Mouse (Mus musculus): ENCODE results near the gene Tspan12.

Tspan12 gene

DNA sequence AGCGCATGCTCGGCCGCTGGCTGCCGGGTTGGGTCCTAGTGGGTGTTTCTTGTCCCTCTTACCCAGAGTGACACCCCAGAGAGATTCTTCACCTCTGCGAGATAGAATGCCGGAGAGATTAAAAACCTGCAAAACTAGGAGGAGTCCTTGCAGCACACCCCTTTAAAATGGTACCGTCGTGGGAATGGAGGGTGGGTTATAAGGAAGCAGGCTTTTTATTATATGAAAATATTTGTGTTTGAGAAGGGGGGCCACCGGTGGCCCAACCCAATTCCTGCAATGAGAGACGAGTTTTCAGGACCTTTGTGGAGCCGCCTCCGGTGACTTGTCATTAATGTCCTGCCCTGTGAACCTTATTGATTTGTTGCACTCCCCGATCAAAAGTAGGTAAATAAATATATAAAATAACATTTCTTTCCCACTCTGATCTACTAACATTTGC lies at the start of gene Tspan12:
Tspan12 (minus strand) TSS at position 172 of the 442 bp plus-strand sequence.
- no peak for TF ChIP-seq GATA4 (IDR thresholded peaks at IDR 0.05; ENCODE audit: insufficient replicate concordance, low read length)

DNA sequence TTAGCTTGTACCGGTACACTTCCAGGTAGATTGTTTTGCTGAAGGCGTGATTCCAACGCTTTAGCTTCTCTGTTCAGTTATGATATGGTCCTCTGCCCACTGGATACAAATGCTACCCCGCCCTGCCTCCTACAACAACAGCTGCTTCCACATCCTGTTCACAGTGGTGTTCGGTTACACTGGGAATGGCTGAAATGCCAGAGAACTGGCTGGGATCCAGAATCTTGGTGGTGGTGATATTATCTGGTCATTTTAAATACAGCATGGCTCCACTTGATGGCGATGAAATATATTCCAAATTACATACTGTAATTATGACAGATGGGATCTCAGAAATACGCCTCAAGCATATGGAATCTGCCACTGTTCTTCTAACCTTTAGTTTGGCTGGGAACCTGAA lies 42.1 kb upstream of the Tspan12 start:
- TF ChIP-seq GATA4 (IDR thresholded peaks at IDR 0.05; ENCODE audit: insufficient replicate concordance, low read length) = no peak

DNA sequence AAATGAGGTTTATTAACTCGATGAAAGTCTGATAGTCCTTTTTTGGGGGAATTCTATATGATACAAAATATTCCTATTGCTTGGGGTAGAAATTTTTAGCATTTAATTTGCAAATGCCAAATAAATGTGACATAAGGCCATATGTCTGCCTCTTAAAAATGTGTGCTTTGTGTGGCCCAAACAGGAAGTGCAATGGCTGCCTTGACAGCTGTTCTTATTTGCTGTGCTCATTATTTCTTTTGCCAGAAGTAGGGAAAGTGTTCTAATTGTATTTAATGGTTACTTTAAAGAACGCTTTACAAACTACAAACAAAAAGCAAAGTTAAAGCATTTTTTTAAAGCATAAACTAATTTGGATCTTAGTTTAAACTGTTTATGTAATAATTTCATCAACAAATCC lies 36.8 kb upstream of the Tspan12 start:
- no peak for TF ChIP-seq GATA4 (IDR thresholded peaks at IDR 0.05; ENCODE audit: insufficient replicate concordance, low read length)

DNA sequence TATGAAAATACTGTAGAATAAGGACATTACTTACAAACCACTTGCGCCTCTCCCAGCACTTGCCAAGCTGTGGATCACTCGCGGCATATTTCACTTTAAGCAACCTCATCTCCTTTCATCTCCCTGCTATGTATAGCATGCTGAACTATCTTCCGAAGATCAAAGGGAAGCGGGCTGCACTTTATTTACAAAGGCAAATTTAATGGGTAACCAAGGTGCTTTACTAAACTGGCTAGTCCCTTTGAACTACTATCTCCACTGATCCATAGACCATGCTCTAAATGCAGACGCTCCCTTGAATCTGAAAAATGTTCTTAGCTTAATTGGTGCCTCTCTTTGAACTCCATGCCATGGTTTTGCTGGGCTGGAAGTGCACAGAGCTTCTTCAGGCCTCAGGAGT lies 27.2 kb upstream of the Tspan12 start:
- no peak for TF ChIP-seq GATA4 (IDR thresholded peaks at IDR 0.05; ENCODE audit: insufficient replicate concordance, low read length)

DNA sequence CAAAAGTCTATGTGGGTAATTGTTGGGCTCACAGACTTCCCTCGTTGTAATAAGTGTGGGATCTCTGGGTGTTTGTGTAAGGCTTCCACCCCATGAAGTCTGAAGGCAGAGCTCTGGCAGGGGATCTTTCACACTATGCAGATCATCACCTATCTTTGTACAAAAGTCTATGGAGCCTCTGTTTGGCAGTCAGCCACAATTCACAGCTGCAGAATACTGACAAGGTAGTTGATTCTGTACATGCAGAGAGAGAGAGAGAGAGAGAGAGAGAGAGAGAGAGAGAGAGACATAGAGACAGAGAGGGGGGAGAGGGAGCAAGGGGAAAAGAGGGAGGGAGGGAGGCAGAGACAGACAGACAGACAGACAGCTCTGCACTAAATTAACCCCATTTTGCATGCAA lies 15.0 kb upstream of the Tspan12 start:
- no peak for TF ChIP-seq GATA4 (IDR thresholded peaks at IDR 0.05; ENCODE audit: insufficient replicate concordance, low read length)

DNA sequence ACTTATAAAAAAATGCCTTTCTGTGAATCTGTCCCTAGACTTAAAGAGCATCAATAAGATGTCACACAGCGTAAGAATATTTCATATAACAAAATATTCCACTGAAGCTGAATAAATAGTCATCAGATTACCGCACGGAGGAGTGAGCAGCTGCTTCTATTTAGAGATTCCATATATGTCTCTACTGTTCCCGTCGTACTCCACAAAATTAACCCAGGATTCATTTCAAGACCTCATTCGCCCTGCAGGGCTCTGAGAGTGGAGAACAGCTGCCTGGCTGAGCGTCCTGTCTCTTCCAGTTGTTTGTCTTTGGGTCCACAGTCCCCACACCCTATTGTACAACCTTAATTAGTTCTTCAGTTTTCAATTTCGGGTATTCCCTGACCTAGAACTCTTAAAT lies 11.9 kb upstream of the Tspan12 start:
- TF ChIP-seq GATA4 (IDR thresholded peaks at IDR 0.05; ENCODE audit: insufficient replicate concordance, low read length) = no peak

DNA sequence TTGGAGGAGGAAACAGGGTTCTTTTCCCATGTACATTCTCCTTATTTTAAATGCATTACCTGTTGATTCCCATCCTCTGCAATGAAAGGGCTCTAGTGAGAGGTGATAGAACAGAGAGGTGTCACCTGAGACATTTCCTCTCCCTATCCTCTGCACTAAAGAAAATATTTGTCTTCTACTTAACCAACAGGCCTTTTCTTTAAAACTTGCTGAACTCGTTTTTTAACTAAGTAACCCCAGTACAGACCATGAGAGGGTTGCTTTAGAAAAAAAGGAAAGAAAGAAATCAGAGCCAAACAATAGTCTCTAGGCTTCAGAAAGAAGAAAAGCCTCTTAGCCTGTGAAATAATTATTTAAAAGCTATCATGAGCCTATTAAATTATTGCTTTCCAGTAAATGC lies 11.2 kb upstream of the Tspan12 start:
- no peak for TF ChIP-seq GATA4 (IDR thresholded peaks at IDR 0.05; ENCODE audit: insufficient replicate concordance, low read length)

DNA sequence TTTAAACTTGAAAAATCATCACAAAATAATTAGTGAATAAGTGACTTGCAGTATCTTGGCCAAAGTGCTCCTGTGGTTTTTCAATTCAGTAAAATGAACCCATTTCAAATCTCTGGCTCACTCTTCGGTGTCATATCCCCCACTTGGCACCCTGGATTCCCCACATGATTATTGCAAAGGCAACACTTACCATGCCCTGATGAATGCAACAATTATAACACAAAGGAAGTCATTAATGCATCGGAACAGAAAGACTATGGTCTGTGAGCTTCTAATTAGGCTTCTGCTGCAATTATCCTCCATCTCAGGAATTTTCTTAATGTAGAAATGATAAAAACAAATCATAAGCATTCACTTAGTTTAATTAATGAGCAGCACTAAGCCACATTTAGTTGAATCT lies 9.0 kb upstream of the Tspan12 start:
- no peak for TF ChIP-seq GATA4 (IDR thresholded peaks at IDR 0.05; ENCODE audit: insufficient replicate concordance, low read length)

DNA sequence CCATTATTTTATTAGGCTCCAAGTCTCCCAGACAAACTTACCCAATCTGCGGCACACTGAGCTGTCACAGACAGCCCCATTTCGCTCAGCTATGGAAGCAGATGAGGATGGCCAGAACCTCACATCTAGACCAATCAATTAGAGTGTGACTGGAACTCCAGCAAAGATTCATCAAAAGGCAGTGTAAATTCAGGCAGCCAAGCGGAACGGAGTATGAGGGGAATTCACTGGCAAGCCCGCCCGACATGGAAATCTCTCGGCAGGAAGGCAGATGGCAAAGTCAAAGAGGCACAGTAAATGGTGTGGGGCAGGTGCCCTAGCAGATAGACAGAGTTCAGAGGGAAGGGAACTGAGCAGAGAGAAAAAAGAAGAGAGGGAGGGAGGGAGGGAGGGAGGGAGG lies 5.5 kb upstream of the Tspan12 start:
- no peak for TF ChIP-seq GATA4 (IDR thresholded peaks at IDR 0.05; ENCODE audit: insufficient replicate concordance, low read length)

DNA sequence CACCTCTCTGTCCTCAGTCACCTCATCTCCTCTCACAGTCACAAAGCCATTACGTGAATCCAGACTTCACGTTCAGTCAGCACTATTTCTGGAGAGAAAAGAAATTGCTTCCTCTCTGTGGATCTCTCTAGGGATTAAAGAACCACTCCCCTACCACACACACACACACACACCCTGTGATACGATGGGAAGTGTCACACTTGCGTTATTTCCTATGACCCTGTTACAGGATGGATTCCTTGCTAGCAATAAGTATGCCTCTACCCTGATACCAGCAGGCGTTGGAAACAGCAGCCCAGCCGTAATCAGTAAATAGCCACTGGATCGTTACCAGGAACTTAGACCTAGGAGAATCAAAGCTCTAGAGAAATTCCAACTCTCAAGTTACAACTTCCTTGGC lies 3.6 kb upstream of the Tspan12 start:
- TF ChIP-seq GATA4 (IDR thresholded peaks at IDR 0.05; ENCODE audit: insufficient replicate concordance, low read length) = no peak

DNA sequence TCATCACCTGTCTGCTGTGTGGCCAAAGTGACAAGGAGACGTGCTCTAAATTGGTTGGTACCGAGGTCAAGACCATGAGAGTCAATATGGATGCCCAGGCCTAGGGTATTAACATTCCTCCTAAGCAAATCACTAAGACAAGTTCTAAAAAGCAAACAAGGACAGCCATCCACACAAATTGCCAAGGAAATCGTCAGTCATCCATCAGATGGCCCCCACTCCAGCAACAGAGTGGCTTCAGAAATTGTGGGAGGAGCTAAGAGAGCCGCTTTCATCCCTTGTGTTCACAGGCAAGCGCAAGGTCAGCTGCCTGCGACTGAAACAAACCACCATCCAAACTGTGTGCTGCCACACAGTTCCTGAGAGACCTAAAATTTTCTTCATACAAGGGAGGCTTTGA lies 1.0 kb upstream of the Tspan12 start:
- TF ChIP-seq GATA4 (IDR thresholded peaks at IDR 0.05; ENCODE audit: insufficient replicate concordance, low read length) = no peak

DNA sequence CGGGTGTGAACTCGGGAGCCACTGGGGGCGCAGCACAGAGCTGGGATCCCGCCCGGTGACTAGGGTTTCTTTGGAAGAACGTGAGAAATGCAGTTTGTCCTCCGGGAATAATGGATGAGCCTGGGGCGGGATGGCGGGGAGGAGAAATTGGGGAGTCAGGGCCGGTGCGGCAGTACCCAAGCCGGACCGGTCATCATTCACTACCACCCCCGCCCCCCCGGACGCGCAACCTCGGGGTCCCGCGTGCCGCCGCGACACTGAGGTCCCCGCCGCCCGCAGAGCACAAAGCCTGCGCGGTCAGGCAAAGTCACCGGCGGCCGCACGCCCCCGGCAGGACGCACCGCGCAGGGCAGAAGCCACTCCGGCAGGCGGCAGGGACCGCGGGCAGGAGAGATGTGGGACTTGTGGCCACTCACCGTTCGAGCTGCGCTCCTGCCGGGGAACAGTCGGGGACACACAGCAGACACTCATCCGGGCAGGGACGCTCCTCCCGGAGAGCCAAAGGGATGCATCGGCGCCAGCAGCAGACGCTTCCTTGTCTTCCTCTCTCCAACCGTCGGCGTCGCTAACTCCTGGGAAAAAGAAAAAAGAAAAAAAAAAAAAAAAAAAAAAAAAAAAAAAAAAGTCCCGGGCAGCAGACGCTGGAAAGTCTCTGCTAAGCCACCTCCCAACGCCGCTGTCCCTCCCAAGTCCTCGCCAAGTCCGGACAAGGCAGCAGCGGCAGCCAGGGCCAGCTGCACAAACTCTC lies 545 bp downstream of the Tspan12 start:
- no peak for TF ChIP-seq GATA4 (IDR thresholded peaks at IDR 0.05; ENCODE audit: insufficient replicate concordance, low read length)

DNA sequence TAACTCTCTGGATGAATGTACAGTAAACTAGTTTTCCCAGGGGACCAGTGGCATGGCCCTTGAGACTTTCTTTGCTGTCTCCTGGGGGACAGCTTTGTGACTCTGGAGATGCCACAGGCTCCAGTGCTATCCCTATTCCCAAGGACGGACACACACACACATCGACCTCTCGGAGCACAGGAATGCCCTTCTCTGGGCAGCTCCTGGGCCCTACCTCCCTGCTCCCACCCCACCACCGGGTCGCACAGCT lies 1.0 kb downstream of the Tspan12 start:
- no peak for TF ChIP-seq GATA4 (IDR thresholded peaks at IDR 0.05; ENCODE audit: insufficient replicate concordance, low read length)

DNA sequence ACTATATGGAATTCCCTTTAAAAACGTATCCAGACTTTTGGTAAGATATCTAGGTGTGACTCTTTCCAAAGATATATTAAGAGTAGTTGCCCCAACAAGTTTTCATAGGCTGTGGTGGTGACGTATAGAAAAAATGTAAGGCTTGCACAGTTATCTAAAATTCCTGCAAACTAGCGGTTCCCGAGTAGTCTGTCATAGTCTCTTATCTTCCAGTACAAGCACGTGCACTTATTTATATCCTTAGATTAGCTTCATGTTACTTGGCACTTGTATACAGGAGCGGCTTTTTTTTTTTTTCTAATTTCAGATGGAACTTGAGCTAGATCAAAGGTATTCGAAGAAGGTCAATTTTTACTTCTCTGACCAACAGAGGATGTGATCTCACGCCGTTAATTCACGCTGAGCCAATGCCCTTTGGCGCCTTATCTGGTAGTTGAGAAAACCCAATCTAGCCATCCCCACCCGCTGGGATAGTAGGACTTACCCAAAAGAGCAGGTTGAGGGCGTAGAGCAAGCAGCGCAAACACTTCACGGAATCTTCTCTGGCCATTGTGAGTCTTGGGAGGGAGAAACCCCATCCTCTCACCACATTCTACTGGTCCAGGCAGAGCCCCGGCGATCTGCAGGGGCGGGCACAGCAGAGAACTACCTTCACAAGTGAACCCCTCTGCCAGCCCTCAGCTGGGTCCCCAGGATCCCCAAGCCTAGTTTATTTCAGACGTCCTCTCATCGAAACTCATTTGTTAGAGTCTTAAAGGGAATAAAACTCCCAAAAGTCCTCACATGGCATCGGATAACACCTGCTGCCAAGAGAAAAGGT lies 1.6 kb downstream of the Tspan12 start:
- TF ChIP-seq GATA4 (IDR thresholded peaks at IDR 0.05; ENCODE audit: insufficient replicate concordance, low read length) = peak; percentile 57; the same call in 1 of the 2 replicates

DNA sequence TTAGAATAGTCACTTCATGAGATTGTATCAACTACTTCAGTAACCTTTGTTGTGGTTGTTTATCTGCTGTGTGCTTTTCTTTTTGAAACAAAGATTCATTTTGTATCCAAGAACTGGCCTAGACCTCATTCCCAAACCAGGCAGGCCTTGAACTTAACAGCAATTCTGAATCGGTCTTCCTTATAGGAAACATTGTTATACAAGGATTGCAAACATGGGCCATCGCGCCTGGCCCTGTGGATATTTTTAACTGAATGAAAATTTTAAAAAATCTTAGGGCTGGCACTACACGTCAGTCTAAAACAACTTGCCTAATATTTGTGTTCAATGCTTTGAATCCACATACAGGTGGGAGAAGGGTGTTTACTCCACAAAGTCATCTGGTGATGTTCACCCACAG lies 3.5 kb downstream of the Tspan12 start:
- TF ChIP-seq GATA4 (IDR thresholded peaks at IDR 0.05; ENCODE audit: insufficient replicate concordance, low read length) = no peak

DNA sequence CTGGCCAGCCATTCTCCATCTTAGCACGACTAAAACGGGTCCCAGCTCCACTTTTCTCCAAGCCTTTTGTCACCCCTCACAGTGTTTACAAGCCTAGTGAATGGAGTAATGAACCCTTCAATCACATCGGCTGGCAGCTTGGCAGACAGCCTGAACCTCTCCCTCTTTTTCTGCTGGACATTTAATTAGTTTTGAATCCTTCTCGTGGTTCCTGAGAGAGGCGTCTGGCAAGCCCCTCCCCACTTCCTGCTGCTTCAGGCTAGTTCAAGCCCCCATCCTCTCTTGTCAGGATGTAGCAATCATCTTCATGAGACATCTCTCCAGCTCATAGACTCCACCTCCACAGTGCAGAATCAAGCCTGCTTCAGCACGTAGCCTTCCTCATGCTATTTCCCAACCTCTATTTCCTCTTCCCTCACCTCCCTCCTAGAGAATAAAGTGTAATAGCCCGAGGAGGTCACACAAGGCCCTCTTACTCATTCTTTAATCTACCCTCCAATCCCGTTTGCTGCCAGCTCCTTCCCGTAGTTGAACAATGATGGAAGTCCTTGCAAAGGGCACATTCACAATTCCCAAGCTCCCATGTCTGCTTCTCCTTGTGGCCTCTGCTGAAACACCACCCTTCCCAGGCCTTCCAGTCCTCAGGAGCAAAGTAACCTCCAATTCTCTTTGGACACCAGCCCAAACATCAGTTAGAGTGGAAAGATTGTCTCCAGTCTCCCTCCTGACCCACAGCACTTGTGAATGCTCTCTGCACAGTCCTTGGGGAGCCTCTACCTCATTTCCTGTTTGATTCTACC lies 12.1 kb downstream of the Tspan12 start:
- no peak for TF ChIP-seq GATA4 (IDR thresholded peaks at IDR 0.05; ENCODE audit: insufficient replicate concordance, low read length)

All from liver, adult (tissue).